Mouse (Mus musculus): ENCODE measurements at regions not wholly inside any gene's neighbourhood (a gene's known extent, or its start where the extent isn't known, plus 50 kb on each side); places are given as distances from the start of the nearest gene placed in this dataset.
A peak's percentile ranks its signal among the peaks of the same experiment; 100 is the strongest.

DNA sequence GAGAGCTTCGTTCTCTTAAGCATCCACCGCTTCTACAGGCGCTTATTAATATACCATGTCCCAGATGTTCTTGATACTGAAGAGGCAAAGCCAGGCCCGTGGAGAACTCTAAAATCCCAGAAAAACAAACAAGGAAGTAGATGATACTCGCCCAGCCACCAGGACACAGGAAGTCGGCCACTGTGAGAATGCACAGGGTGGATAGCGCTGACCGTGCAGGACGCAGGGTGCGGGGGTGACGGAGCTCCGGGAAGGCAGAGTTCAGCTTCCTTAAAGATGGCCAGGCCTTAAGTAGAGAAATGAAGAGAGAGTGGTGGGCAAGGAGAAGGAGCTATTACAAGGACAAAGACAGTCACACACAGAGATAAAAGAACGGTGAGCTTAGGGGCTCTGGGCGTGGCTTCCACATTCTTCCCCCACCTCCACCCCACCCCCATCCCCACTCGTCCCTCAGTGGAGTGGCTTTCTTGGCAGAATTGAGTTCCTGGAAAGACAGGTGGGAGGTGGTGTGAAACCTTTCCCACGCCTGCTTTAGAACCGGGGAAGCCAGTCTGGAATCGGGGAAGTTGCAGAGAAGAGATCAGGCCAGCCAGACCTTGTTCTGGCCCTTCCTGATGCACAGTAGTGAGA lies 123.1 kb upstream of the Klf3 start:
- H3K27me3 ChIP-seq (replicated peaks; ENCODE audit: control insufficient read depth, insufficient read depth, low read length): no peaks in the 10 kb centered on the region
- no peaks in the 10 kb centered on the region for H3K36me3 ChIP-seq (ENCODE audit: control insufficient read depth, insufficient read depth, low read length)
- H3K9me3 ChIP-seq (ENCODE audit: control insufficient read depth, low read length): no peaks in the 10 kb centered on the region
- no peak overlapping the region for H3K27ac ChIP-seq (ENCODE audit: low read depth, low read length)
- DNase-seq (ENCODE audit: low spot score) (no peak), ATAC-seq (replicated peaks; ENCODE audit: low FRiP score) (peak; percentile 40; the same call in 1 of the 2 replicates)
- peak overlapping the region; percentile 42 for H3K4me2 ChIP-seq
- H3K4me1 ChIP-seq (replicated peaks; ENCODE audit: control insufficient read depth, insufficient read depth, low read length): peaks cover 8% of the 10 kb centered on the region; the same call in 1 of the 2 replicates
- H3K9ac ChIP-seq (ENCODE audit: low read depth, low read length): no peak overlapping the region
- WGBS: 54% methylated on average over 18 of the region's 18 CpGs
- peak overlapping the region; percentile 16; the same call in 1 of the 2 replicates for H3K4me3 ChIP-seq (ENCODE audit: low read depth, low read length)

DNA sequence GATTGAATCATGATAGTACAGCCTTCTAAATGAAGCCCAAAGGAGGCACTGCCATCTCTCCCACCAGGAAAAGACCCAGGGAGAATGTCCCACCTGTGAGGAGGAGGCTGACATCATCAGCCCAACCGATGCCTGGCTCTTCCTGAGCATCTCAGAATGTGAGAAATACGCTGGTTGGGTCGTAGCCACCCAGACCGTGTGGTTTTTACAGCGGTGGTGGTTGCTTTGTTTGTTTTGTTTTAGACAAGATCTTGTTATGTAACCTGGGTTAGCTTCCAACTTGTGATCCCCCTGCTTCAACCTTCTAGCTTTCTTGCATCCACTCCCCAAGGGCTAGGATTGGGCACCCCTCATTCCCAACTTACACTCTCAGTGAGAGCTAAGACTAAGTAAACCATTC lies 122.0 kb upstream of the Klf3 start:
- no peak overlapping the region for H3K27ac ChIP-seq (ENCODE audit: low read depth, low read length)
- WGBS: 77% methylated on average over 5 of the region's 5 CpGs
- peaks cover 8% of the 10 kb centered on the region; the same call in 1 of the 2 replicates for H3K4me1 ChIP-seq (replicated peaks; ENCODE audit: control insufficient read depth, insufficient read depth, low read length)

DNA sequence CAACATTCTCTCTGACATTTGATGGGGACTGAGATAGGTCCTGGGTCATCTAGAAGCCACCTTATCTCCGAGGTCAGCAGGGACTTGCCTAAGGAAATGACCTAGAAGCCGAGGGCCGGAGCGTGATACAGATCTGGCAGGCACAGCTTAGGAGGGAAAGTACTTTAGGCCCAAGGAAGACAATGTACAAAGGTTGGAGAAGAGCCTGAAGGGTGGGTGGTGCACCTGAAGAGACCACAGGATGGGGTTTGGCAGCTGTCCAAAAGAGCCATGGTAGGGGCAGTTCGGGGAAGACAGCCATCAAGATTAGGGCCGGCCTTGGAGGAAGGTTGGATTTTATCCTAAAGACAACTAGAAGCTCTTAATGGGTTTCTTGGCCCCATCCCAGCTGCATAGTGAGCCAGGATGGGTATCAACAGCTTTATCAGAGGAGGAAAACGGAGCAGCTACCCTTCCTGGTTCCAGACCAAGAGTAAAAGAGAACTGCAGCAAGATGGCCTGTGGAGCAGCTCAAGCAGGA lies 120.8 kb upstream of the Klf3 start:
- ATAC-seq (replicated peaks; ENCODE audit: low FRiP score) (no peak), DNase-seq (ENCODE audit: low spot score) (no peak)
- H3K9me3 ChIP-seq (ENCODE audit: control insufficient read depth, low read length): no peaks in the 10 kb centered on the region
- H3K27ac ChIP-seq (ENCODE audit: low read depth, low read length): no peak overlapping the region
- peaks cover 8% of the 10 kb centered on the region; the same call in 1 of the 2 replicates for H3K4me1 ChIP-seq (replicated peaks; ENCODE audit: control insufficient read depth, insufficient read depth, low read length)
- H3K4me2 ChIP-seq: no peak overlapping the region
- no peak overlapping the region for H3K4me3 ChIP-seq (ENCODE audit: low read depth, low read length)
- no peaks in the 10 kb centered on the region for H3K36me3 ChIP-seq (ENCODE audit: control insufficient read depth, insufficient read depth, low read length)
- no peak overlapping the region for H3K9ac ChIP-seq (ENCODE audit: low read depth, low read length)
- 59% methylated on average over 7 of the region's 7 CpGs for WGBS
- no peaks in the 10 kb centered on the region for H3K27me3 ChIP-seq (replicated peaks; ENCODE audit: control insufficient read depth, insufficient read depth, low read length)

More for the DNA sequence above, 122.0 kb upstream of the Klf3 start:
- ATAC-seq (replicated peaks; ENCODE audit: low FRiP score) (no peak), DNase-seq (ENCODE audit: low spot score) (no peak)
- H3K9me3 ChIP-seq (ENCODE audit: control insufficient read depth, low read length): no peaks in the 10 kb centered on the region
- no peak overlapping the region for H3K9ac ChIP-seq (ENCODE audit: low read depth, low read length)
- H3K4me2 ChIP-seq: no peak overlapping the region
- H3K4me3 ChIP-seq (ENCODE audit: low read depth, low read length): no peak overlapping the region
- no peaks in the 10 kb centered on the region for H3K36me3 ChIP-seq (ENCODE audit: control insufficient read depth, insufficient read depth, low read length)
- no peaks in the 10 kb centered on the region for H3K27me3 ChIP-seq (replicated peaks; ENCODE audit: control insufficient read depth, insufficient read depth, low read length)

DNA sequence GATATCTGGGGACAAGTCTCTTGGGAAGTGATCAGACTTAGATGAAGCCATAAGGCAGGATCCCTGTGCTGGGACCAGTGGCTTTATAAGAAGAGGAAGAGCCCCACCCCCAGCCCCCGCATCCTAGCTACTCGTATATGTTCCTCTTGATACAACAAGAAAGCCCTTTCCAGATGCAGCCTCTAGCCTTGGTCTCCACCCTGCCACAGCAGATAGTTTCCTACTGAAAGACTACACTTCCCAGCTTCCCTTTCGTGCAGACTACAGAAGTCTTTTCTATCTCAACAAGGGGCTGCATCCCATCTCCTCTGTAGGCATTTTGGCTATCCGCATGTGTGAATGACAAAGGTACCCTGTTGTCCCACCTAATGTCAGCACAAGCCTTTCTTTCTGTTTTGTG lies 119.8 kb upstream of the Klf3 start:
- no peaks in the 10 kb centered on the region for H3K27me3 ChIP-seq (replicated peaks; ENCODE audit: control insufficient read depth, insufficient read depth, low read length)
- no peak overlapping the region for H3K4me3 ChIP-seq (ENCODE audit: low read depth, low read length)
- ATAC-seq (replicated peaks; ENCODE audit: low FRiP score): no peak
- H3K27ac ChIP-seq (ENCODE audit: low read depth, low read length): no peak overlapping the region
- no peak overlapping the region for H3K9ac ChIP-seq (ENCODE audit: low read depth, low read length)
- 67% methylated on average over 4 of the region's 4 CpGs for WGBS
- no peaks in the 10 kb centered on the region for H3K36me3 ChIP-seq (ENCODE audit: control insufficient read depth, insufficient read depth, low read length)
- peaks cover 8% of the 10 kb centered on the region; the same call in 1 of the 2 replicates for H3K4me1 ChIP-seq (replicated peaks; ENCODE audit: control insufficient read depth, insufficient read depth, low read length)
- H3K4me2 ChIP-seq: no peak overlapping the region
- H3K9me3 ChIP-seq (ENCODE audit: control insufficient read depth, low read length): no peaks in the 10 kb centered on the region
- DNase-seq (ENCODE audit: low spot score): no peak

DNA sequence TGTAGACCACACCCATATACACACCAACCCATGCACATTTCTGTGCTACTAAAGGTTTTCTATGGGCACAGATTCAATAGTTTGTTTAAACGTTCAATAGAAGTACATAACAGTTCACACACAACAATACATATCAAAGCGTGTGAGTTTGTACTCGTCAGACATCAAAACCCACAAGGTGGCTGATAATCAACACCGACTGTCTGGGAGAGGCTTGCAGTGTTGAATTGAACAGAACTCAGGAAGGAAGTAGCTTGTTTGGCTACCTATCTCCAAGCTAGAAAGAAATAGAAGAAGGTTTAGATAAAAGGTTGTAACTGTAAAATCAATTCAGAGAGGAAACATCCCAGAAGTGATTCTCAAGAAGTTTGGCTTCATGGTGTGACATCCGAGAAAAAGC lies 118.9 kb upstream of the Klf3 start:
- Histone ChIP-seq H3K9me3 (ENCODE audit: control insufficient read depth, low read length) (no peaks in the 10 kb centered on the region), H3K9ac (ENCODE audit: low read depth, low read length) (no peak overlapping the region), H3K27ac (ENCODE audit: low read depth, low read length) (no peak overlapping the region), H3K36me3 (ENCODE audit: control insufficient read depth, insufficient read depth, low read length) (no peaks in the 10 kb centered on the region), H3K27me3 (replicated peaks; ENCODE audit: control insufficient read depth, insufficient read depth, low read length) (no peaks in the 10 kb centered on the region), H3K4me2 (no peak overlapping the region), H3K4me3 (ENCODE audit: low read depth, low read length) (no peak overlapping the region), H3K4me1 (replicated peaks; ENCODE audit: control insufficient read depth, insufficient read depth, low read length) (peaks cover 8% of the 10 kb centered on the region; the same call in 1 of the 2 replicates)
- ATAC-seq (replicated peaks; ENCODE audit: low FRiP score) (no peak), DNase-seq (ENCODE audit: low spot score) (no peak)
- 54% methylated on average over 5 of the region's 5 CpGs for WGBS

DNA sequence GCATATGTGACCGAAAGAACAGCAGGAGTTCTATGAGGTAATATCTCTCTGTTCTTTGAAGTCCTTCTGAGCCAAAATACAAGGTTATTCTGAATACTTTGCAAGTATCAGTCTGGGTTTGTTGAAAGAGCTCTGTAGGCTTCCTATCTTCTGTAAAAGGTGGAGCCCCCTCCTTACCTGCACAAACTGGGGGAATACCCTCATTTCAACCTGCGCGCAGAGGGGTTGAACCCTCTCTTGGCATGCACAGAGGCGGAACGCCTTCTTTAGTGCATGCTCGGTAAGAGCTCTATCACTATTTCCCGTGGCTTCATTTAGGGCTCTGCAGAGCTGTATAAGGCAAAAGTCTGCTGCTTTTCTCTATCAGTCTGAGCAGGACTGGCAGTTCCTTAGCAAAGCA lies 113.0 kb upstream of the Klf3 start:
- ATAC-seq (replicated peaks; ENCODE audit: low FRiP score): no peak
- Histone ChIP-seq H3K36me3 (ENCODE audit: control insufficient read depth, insufficient read depth, low read length) (no peaks in the 10 kb centered on the region), H3K27ac (ENCODE audit: low read depth, low read length) (peak overlapping the region; percentile 15; the same call in 1 of the 2 replicates), H3K27me3 (replicated peaks; ENCODE audit: control insufficient read depth, insufficient read depth, low read length) (no peaks in the 10 kb centered on the region), H3K4me1 (replicated peaks; ENCODE audit: control insufficient read depth, insufficient read depth, low read length) (peaks cover 22% of the 10 kb centered on the region), H3K4me2 (no peak overlapping the region; the same call in 1 of the 2 replicates), H3K9ac (ENCODE audit: low read depth, low read length) (no peak overlapping the region), H3K9me3 (ENCODE audit: control insufficient read depth, low read length) (no peaks in the 10 kb centered on the region), H3K4me3 (ENCODE audit: low read depth, low read length) (no peak overlapping the region)
- WGBS: 81% methylated on average over 7 of the region's 7 CpGs
- DNase-seq (ENCODE audit: low spot score): no peak

DNA sequence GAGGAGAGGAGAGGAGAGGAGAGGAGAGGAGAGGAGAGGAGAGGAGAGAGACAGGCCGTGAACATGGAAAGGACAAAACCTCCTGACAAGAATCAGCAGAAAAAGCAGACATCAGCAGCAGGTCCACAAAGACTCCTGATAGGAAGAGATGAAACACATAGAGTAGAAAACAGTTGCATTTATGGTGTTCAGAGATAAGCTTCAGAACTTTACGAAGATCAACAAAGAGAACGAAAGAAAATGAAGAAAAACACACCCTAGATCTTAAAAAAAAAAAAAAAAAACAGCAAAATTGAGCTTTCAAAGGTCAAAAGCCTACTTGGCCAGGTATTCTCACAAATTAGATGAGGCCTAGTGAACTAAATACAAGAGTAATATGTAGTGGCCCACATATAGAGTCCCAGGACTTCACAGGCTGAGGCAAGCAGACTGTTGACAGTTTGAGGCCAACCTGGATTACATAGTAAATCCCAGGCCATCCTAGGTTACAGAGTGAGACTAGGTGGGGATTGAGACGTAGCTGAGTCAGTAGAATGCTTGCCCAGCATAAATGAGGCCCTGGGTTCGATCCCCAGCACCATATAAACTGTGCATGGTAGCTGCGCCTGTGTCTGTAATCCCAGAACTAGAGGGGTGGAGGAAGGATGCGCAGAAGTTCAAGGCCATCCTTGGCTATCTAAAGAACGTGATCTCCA lies 111.6 kb upstream of the Klf3 start:
- Histone ChIP-seq H3K36me3 (ENCODE audit: control insufficient read depth, insufficient read depth, low read length) (no peaks in the 10 kb centered on the region), H3K27me3 (replicated peaks; ENCODE audit: control insufficient read depth, insufficient read depth, low read length) (no peaks in the 10 kb centered on the region), H3K4me3 (ENCODE audit: low read depth, low read length) (no peak overlapping the region), H3K4me1 (replicated peaks; ENCODE audit: control insufficient read depth, insufficient read depth, low read length) (peaks cover 22% of the 10 kb centered on the region), H3K27ac (ENCODE audit: low read depth, low read length) (peak overlapping the region; percentile 81), H3K9ac (ENCODE audit: low read depth, low read length) (peak overlapping the region; percentile 1; the same call in 1 of the 2 replicates), H3K4me2 (no peak overlapping the region; the same call in 1 of the 2 replicates), H3K9me3 (ENCODE audit: control insufficient read depth, low read length) (no peaks in the 10 kb centered on the region)
- 67% methylated on average over 8 of the region's 8 CpGs for WGBS
- DNase-seq (ENCODE audit: low spot score) (no peak), ATAC-seq (replicated peaks; ENCODE audit: low FRiP score) (peak; percentile 43; the same call in 1 of the 2 replicates)

DNA sequence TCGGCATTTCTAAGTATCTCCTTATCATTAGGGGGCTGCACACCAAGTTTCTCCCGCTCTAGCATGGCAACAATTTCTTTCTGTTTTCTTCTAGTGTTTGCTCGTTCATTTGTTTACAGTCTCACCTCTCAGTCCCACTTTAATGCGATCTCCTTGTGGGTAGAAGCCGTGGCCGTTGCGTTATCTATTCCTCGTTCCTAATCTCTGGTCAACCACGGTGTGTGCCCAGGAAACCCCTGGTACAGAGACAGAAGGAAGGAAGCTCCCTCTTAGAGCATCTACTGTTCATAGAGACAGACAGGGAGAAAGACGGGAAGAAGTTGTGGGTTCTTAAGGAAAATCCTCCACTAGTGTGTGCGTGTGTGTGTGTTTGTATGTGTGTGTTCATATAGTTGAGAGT lies 110.9 kb upstream of the Klf3 start:
- Histone ChIP-seq H3K9ac (ENCODE audit: low read depth, low read length) (no peak overlapping the region), H3K27ac (ENCODE audit: low read depth, low read length) (peak overlapping the region; percentile 81), H3K4me2 (peak overlapping the region; percentile 36; the same call in 1 of the 2 replicates), H3K27me3 (replicated peaks; ENCODE audit: control insufficient read depth, insufficient read depth, low read length) (no peaks in the 10 kb centered on the region), H3K9me3 (ENCODE audit: control insufficient read depth, low read length) (no peaks in the 10 kb centered on the region), H3K36me3 (ENCODE audit: control insufficient read depth, insufficient read depth, low read length) (no peaks in the 10 kb centered on the region), H3K4me1 (replicated peaks; ENCODE audit: control insufficient read depth, insufficient read depth, low read length) (peaks cover 22% of the 10 kb centered on the region), H3K4me3 (ENCODE audit: low read depth, low read length) (no peak overlapping the region)
- DNase-seq (ENCODE audit: low spot score): no peak
- peak; percentile 68 for ATAC-seq (replicated peaks; ENCODE audit: low FRiP score)
- WGBS: 47% methylated on average over 11 of the region's 11 CpGs

Measured in liver, embryonic 11.5 days (tissue).